Mouse (Mus musculus) E14TG2a.4 (cell line): ENCODE data around the gene Me3.

Experiments used
- CTCF ChIP-seq: conservative IDR thresholded peaks from 2 replicates; pipeline ENCODE4 v1.5.1; 2014; ENCODE audit warnings: low read length
- POU5F1 ChIP-seq: IDR thresholded peaks from 2 replicates; pipeline ENCODE4 v1.6.1; 2014; ENCODE audit warnings: low read length, borderline replicate concordance

DNA sequence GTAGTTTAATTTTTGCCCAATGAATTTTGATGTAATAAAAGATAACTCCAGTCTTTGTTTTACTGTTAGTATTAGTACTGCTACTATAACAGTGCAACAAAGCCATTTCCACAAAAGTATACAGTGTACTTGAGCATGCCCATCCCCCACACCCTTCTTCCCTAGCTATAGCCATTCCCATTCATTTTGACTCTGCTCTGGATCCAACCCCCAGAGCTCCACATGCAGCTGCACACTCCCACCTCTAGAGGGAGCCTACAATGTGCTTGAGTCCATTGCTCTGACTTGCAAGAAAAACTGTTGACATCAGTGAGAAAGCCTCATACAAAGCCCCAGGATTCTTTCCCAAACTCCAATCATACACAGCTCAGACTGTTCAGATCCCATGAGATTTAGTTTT, 66.0 kb downstream of the Me3 start:
- TF ChIP-seq CTCF (peak; percentile 96), POU5F1 (no peak)
